In genomic region chr5:69312611-69313010, GRCm38 (mm10) we compare ENCODE assay signal across 24 mouse cellular contexts. TPM values are rescaled to one million over a fixed set of nuclear protein-coding genes. Genes with fewer than 3 reads are reported as not detected.
DNase-seq lines count a peak whose midpoint lies in the region; ATAC-seq lines count a peak whose summit lies in the region.
"Had no signal": no experiment of that assay in that cellular context is flagged by ENCODE, and none has a peak within 500 bp of the region (broad histone marks: within the 10 kb centered on the region; RNA-seq: fewer than 3 reads in every experiment).

No protein-coding gene starts in this region.

- no peak overlapping the region for H3K9ac ChIP-seq in kidney, embryonic 14.5 days (ENCODE audit: low read depth, low read length)
- no peak overlapping the region for H3K9ac ChIP-seq in kidney, embryonic 16.5 days (replicated peaks; ENCODE audit: low read length)
- H3K9ac ChIP-seq: embryonic facial prominence, embryonic 12.5 days; forebrain, embryonic 13.5 days; forebrain, embryonic 15.5 days; forebrain, postnatal 0 days had no signal

- no peak overlapping the region for H3K4me3 ChIP-seq in kidney, embryonic 14.5 days (ENCODE audit: low read length)
- no peak overlapping the region for H3K4me3 ChIP-seq in kidney, embryonic 16.5 days (ENCODE audit: low read length)
- H3K4me3 ChIP-seq: embryonic facial prominence, embryonic 10.5 days; embryonic facial prominence, embryonic 12.5 days; forebrain, embryonic 13.5 days; forebrain, embryonic 15.5 days had no signal

- no peak overlapping the region for H3K27ac ChIP-seq in kidney, embryonic 14.5 days (ENCODE audit: low read depth, low read length)
- no peak overlapping the region for H3K27ac ChIP-seq in kidney, embryonic 16.5 days (ENCODE audit: low read length)
- H3K27ac ChIP-seq: embryonic facial prominence, embryonic 10.5 days; embryonic facial prominence, embryonic 12.5 days; forebrain, embryonic 13.5 days; forebrain, embryonic 15.5 days had no signal

- no peak overlapping the region for H3K4me2 ChIP-seq in kidney, embryonic 14.5 days (replicated peaks; ENCODE audit: low read depth, low read length)
- no peak overlapping the region for H3K4me2 ChIP-seq in kidney, embryonic 16.5 days (replicated peaks; ENCODE audit: low read depth, low read length)
- H3K4me2 ChIP-seq: embryonic facial prominence, embryonic 12.5 days; forebrain, embryonic 13.5 days; forebrain, embryonic 15.5 days had no signal

- H3K27me3 ChIP-seq in kidney, embryonic 14.5 days (ENCODE audit: control insufficient read depth, insufficient read depth, low read length), result no peaks in the 10 kb centered on the region
- H3K27me3 ChIP-seq in kidney, embryonic 16.5 days (ENCODE audit: insufficient read depth, low read length), result no peaks in the 10 kb centered on the region
- H3K27me3 ChIP-seq: CH12.LX; embryonic facial prominence, embryonic 12.5 days; forebrain, embryonic 13.5 days; forebrain, embryonic 15.5 days had no signal

- 40% methylated on average over 7 of the region's 7 CpGs for WGBS in kidney, embryonic 14.5 days
- 42% methylated on average over 7 of the region's 7 CpGs for WGBS in kidney, embryonic 16.5 days

- DNase-seq in kidney, adult 18-20 months, result no peak
- no peak for DNase-seq in kidney, adult 8-10 months
- DNase-seq in 3T3-L1 (ENCODE audit: low read depth, low spot score), result peak; percentile 2
- DNase-seq in brain, adult 2 months (ENCODE audit: low read depth, low spot score), result peak; percentile 20
- DNase-seq in ovary, postnatal 10 days (ENCODE audit: low spot score), result no peak
- DNase-seq: adrenal gland, adult 2 months; adrenal gland, postnatal 10 days; adrenal gland, postnatal 25 days; B cell, adult 2 months; cerebellum, adult 11 months; cerebellum, adult 18-20 months; cerebellum, adult 8-10 months; cerebellum, postnatal 10 days; cerebellum, postnatal 25 days; forebrain, postnatal 0 days had no signal

- no peaks in the 10 kb centered on the region for H3K36me3 ChIP-seq in kidney, embryonic 14.5 days (ENCODE audit: control insufficient read depth, insufficient read depth, low read length)
- H3K36me3 ChIP-seq in kidney, embryonic 16.5 days (ENCODE audit: insufficient read depth, low read length), result no peaks in the 10 kb centered on the region
- H3K36me3 ChIP-seq: embryonic facial prominence, embryonic 10.5 days; embryonic facial prominence, embryonic 12.5 days; forebrain, embryonic 15.5 days; G1E had no signal

- H3K4me1 ChIP-seq in kidney, embryonic 14.5 days (ENCODE audit: control insufficient read depth, insufficient read depth, low read length), result no peaks in the 10 kb centered on the region
- H3K4me1 ChIP-seq in kidney, embryonic 16.5 days (ENCODE audit: insufficient read depth, low read length), result no peaks in the 10 kb centered on the region
- H3K4me1 ChIP-seq: embryonic facial prominence, embryonic 10.5 days; embryonic facial prominence, embryonic 12.5 days; forebrain, embryonic 13.5 days; forebrain, embryonic 15.5 days had no signal

- peak; percentile 85 for ATAC-seq in kidney, embryonic 14.5 days (ENCODE audit: low FRiP score, low TSS enrichment)
- ATAC-seq in kidney, embryonic 16.5 days (ENCODE audit: low FRiP score, low TSS enrichment), result peak; percentile 75; the same call in 1 of the 2 replicates
- ATAC-seq: CD4-positive, CD25-positive, alpha-beta regulatory T cell, adult 4 months; forebrain, embryonic 13.5 days; forebrain, embryonic 15.5 days; forebrain, postnatal 0 days had no signal

- no peaks in the 10 kb centered on the region for H3K9me3 ChIP-seq in kidney, embryonic 14.5 days (ENCODE audit: control insufficient read depth, low read length)
- H3K9me3 ChIP-seq in kidney, embryonic 16.5 days (ENCODE audit: low read length), result no peaks in the 10 kb centered on the region
- H3K9me3 ChIP-seq: embryonic facial prominence, embryonic 10.5 days; embryonic facial prominence, embryonic 12.5 days; forebrain, embryonic 13.5 days; forebrain, embryonic 15.5 days; G1E had no signal

RNA-seq across cellular contexts. Expression of gene Kctd8, which starts 28.9 kb away (rescaled TPM):
- 0.60 and 0.61 TPM in 2 replicates for polyA plus RNA-seq in kidney, embryonic 14.5 days (2014; fragmentation: Nextera tagmentation; extraction: Ambion mirVana)
- polyA plus RNA-seq in kidney, embryonic 16.5 days (2015; fragmentation: Nextera tagmentation; extraction: Ambion mirVana), result 0.52 and 0.62 TPM in 2 replicates
- polyA plus RNA-seq: CD4-positive, CD25-positive, alpha-beta regulatory T cell, adult 4 months; G1E had no signal

Comparison
In these comparisons a context has a peak if more than half of its experiments do, and no peak if none do; other contexts are left out.
1. DNase-seq: peak in 3T3-L1 (single experiment) and brain, adult 2 months (single experiment); none in kidney, adult 18-20 months (single experiment), kidney, adult 8-10 months (0 of 2) and ovary, postnatal 10 days (single experiment).